ENCODE assay signal across 8 mouse cellular contexts in the genomic region with DNA sequence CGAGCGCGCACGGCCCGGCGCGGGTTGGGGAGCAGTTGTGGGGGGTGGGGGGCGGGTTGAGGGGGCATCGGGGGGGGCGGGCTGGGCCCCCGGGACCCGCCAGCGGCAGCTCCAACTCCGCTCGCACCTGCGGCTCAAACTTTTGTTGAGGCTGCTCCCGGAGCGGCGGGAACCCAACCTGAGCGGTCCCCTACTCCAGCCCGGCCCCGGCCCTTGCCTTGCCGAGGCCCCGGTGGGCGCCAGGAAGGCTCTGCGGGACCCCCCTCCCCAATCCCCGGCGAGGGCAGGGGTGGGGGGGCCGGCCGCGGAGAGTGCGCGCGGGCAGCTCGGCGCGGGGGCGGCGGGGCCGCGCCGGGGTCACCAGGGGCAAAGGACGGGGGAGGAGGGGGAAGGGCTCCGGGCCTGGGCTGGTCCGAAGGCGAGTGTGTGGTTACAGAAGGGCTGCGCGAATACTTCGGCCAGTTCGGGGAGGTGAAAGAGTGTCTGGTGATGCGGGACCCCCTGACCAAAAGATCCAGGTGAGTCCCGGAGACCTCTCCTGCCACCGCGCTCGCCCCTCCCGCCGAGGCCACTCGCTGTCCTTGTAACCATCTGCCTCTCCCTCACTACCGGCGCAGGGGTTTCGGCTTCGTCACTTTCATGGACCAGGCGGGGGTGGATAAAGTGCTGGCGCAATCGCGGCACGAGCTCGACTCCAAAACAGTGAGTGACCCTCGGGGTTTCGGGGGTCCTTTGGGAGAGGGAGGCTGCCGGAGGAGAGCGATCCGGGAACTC. TPM values are rescaled to one million over a fixed set of nuclear protein-coding genes. Genes with fewer than 3 reads are reported as not detected.
DNase-seq lines count a peak whose midpoint lies in the region; ATAC-seq and TF ChIP-seq lines count a peak whose summit lies in the region.

No protein-coding gene starts in this region.

- peaks cover 17% of the 10 kb centered on the region for H3K27me3 ChIP-seq in lung, embryonic 16.5 days (ENCODE audit: control insufficient read depth, insufficient read depth, low read depth, low read length)
- H3K27me3 ChIP-seq in limb, embryonic 11.5 days (ENCODE audit: control insufficient read depth, insufficient read depth, low read length): peaks cover 2% of the 10 kb centered on the region; the same call in 1 of the 2 replicates

- no peak for TF ChIP-seq CTCF in olfactory bulb, adult 2 months (IDR thresholded peaks at IDR 0.05; ENCODE audit: insufficient read depth, low read depth, low read length)

- H3K9me3 ChIP-seq in lung, embryonic 16.5 days (ENCODE audit: control insufficient read depth, low read length): no peaks in the 10 kb centered on the region
- no peaks in the 10 kb centered on the region for H3K9me3 ChIP-seq in limb, embryonic 11.5 days (ENCODE audit: control insufficient read depth, low read length)

- peak overlapping the region; percentile 99 for H3K4me2 ChIP-seq in lung, embryonic 16.5 days (ENCODE audit: low read depth, low read length)
- peak overlapping the region; percentile 93 for H3K4me2 ChIP-seq in limb, embryonic 11.5 days (ENCODE audit: low read depth, severe bottlenecking)

- DNase-seq in adrenal gland, adult (ENCODE audit: inconsistent age in 2 of 2, low spot score in 1 of 2): peak; percentile 41 to 78
- no peak for DNase-seq in adrenal gland, adult 8-10 months
- DNase-seq in lung, postnatal 14 days: no peak
- DNase-seq in limb, embryonic 11.5 days (ENCODE audit: low spot score): peak; percentile 59
- no peak for DNase-seq in frontal cortex, postnatal 14 days (ENCODE audit: low spot score in 2 of 2)

- ATAC-seq in lung, embryonic 16.5 days (ENCODE audit: low read depth): peak; percentile 39
- no peak for ATAC-seq in limb, embryonic 11.5 days (ENCODE audit: insufficient number of reproducible peaks, low FRiP score, low TSS enrichment, low read depth)
- no peak for ATAC-seq in erythroid progenitor cell, adult 5-6 weeks (replicated peaks; ENCODE audit: low FRiP score, poor library complexity, severe bottlenecking)

- under 1% methylated on average over 64 of the region's 73 CpGs for WGBS in lung, embryonic 16.5 days
- WGBS in limb, embryonic 11.5 days: under 1% methylated on average over 62 of the region's 73 CpGs
- WGBS in olfactory bulb, adult 2 months: 2% methylated on average over 69 of the region's 73 CpGs

- H3K27ac ChIP-seq in lung, embryonic 16.5 days (ENCODE audit: low read length): no peak overlapping the region
- peak overlapping the region; percentile 77 for H3K27ac ChIP-seq in limb, embryonic 11.5 days (replicated peaks; ENCODE audit: low read depth, low read length)
- peak overlapping the region; percentile 32; the same call in 1 of the 2 replicates for H3K27ac ChIP-seq in olfactory bulb, adult 2 months (ENCODE audit: insufficient read depth, low read depth, low read length)

- TF ChIP-seq POLR2A in olfactory bulb, adult 2 months (IDR thresholded peaks at IDR 0.05; ENCODE audit: insufficient read depth, low read depth, low read length): no peak

- H3K9ac ChIP-seq in lung, embryonic 16.5 days (ENCODE audit: low read length): peak overlapping the region; percentile 90
- H3K9ac ChIP-seq in limb, embryonic 11.5 days (ENCODE audit: low read length): peak overlapping the region; percentile 97

- H3K4me3 ChIP-seq in lung, embryonic 16.5 days (ENCODE audit: low read length): peak overlapping the region; percentile 90
- peak overlapping the region; percentile 97 for H3K4me3 ChIP-seq in limb, embryonic 11.5 days (ENCODE audit: low read depth, low read length)
- peak overlapping the region; percentile 92 for H3K4me3 ChIP-seq in olfactory bulb, adult 2 months (ENCODE audit: insufficient read depth, low read depth, low read length)

- peaks cover 15% of the 10 kb centered on the region; the same call in 1 of the 2 replicates for H3K4me1 ChIP-seq in lung, embryonic 16.5 days (replicated peaks; ENCODE audit: control insufficient read depth, insufficient read depth, low read length)
- peaks cover 49% of the 10 kb centered on the region for H3K4me1 ChIP-seq in limb, embryonic 11.5 days (ENCODE audit: control insufficient read depth, insufficient read depth, low read length)
- H3K4me1 ChIP-seq in olfactory bulb, adult 2 months (ENCODE audit: control insufficient read depth, insufficient read depth, low read length): peaks cover 37% of the 10 kb centered on the region

- 0 out of 2 replicates have a peak, but pooled peaks cover 2% of the 10 kb centered on the region for H3K36me3 ChIP-seq in lung, embryonic 16.5 days (ENCODE audit: control insufficient read depth, insufficient read depth, low read length)
- H3K36me3 ChIP-seq in limb, embryonic 11.5 days (ENCODE audit: control insufficient read depth, insufficient read depth, low read length): no peaks in the 10 kb centered on the region

RNA-seq across cellular contexts. Expression of gene Msi1, which starts 1.0 kb away (rescaled TPM):
- total RNA-seq in adrenal gland, adult 8-10 months (2022): 10 to 100 TPM; 17.5 to 27.3 (median 21.7) TPM
- 3.9 and 6.0 TPM in 2 replicates for polyA plus RNA-seq in lung, embryonic 16.5 days (2015; fragmentation: Nextera tagmentation; extraction: Ambion mirVana)
- polyA plus RNA-seq in limb, embryonic 11.5 days (2014; fragmentation: Nextera tagmentation; extraction: Ambion mirVana): 45.9 and 48.3 TPM in 2 replicates
- not detected in 2 replicates for polyA plus RNA-seq in olfactory bulb, adult 2 months (2012; ENCODE audit: insufficient read depth, insufficient read length, low replicate concordance, missing spikeins)
- not detected in 2 replicates for total RNA-seq in erythroid progenitor cell, adult 5-6 weeks (2015; ENCODE audit: low replicate concordance)
- total RNA-seq in erythroid progenitor cell, adult 5-6 weeks (2017; ENCODE audit: low replicate concordance): not detected in 2 replicates

RNA-seq across cellular contexts. Expression of gene Pla2g1b, which starts 35.7 kb away (rescaled TPM):
- under 1 TPM in 1 of 4 experiments, not detected in 3; 0.93 TPM for total RNA-seq in adrenal gland, adult 8-10 months (2022)
- polyA plus RNA-seq in lung, embryonic 16.5 days (2015; fragmentation: Nextera tagmentation; extraction: Ambion mirVana): 9.7 and 9.8 TPM in 2 replicates
- not detected in 2 replicates for polyA plus RNA-seq in limb, embryonic 11.5 days (2014; fragmentation: Nextera tagmentation; extraction: Ambion mirVana)
- not detected in 2 replicates for polyA plus RNA-seq in olfactory bulb, adult 2 months (2012; ENCODE audit: insufficient read depth, insufficient read length, low replicate concordance, missing spikeins)
- total RNA-seq in erythroid progenitor cell, adult 5-6 weeks (2015; ENCODE audit: low replicate concordance): not detected in 2 replicates
- not detected in 2 replicates for total RNA-seq in erythroid progenitor cell, adult 5-6 weeks (2017; ENCODE audit: low replicate concordance)

RNA-seq across cellular contexts. Expression of gene Sirt4, which starts 54.2 kb away (rescaled TPM):
- total RNA-seq in adrenal gland, adult 8-10 months (2022): 10 to 100 TPM; 24.6 to 53.8 (median 41.2) TPM
- 28.1 and 31.4 TPM in 2 replicates for polyA plus RNA-seq in lung, embryonic 16.5 days (2015; fragmentation: Nextera tagmentation; extraction: Ambion mirVana)
- 19.2 and 19.7 TPM in 2 replicates for polyA plus RNA-seq in limb, embryonic 11.5 days (2014; fragmentation: Nextera tagmentation; extraction: Ambion mirVana)
- not detected in 2 replicates for polyA plus RNA-seq in olfactory bulb, adult 2 months (2012; ENCODE audit: insufficient read depth, insufficient read length, low replicate concordance, missing spikeins)
- total RNA-seq in erythroid progenitor cell, adult 5-6 weeks (2015; ENCODE audit: low replicate concordance): 1.8 TPM in 1 of 2 replicates, not detected in the other
- 3.3 TPM in 1 of 2 replicates, not detected in the other for total RNA-seq in erythroid progenitor cell, adult 5-6 weeks (2017; ENCODE audit: low replicate concordance)

Comparison
In these comparisons a context has a peak if more than half of its experiments do, and no peak if none do; other contexts are left out.
1. DNase-seq: peak in adrenal gland, adult (2 of 2) and limb, embryonic 11.5 days (single experiment); none in adrenal gland, adult 8-10 months (single experiment), lung, postnatal 14 days (single experiment) and frontal cortex, postnatal 14 days (0 of 2).
2. RNA of gene Pla2g1b, which starts 35.7 kb away (polyA plus RNA-seq): 9.7 to 9.8 TPM in lung, embryonic 16.5 days; not detected in limb, embryonic 11.5 days and not detected in olfactory bulb, adult 2 months; every median in the first group is over 10 times any median in the second.
3. RNA of gene Sirt4, which starts 54.2 kb away (polyA plus RNA-seq): 28.1 to 31.4 TPM in lung, embryonic 16.5 days and 19.2 to 19.7 TPM in limb, embryonic 11.5 days; not detected in olfactory bulb, adult 2 months; every median in the first group is over 10 times any median in the second.
4. Peak in every context shown above with its lines, with median percentiles within 50 percentile points of each other: H3K4me3 ChIP-seq.